Mouse (Mus musculus): ENCODE data around the gene Ldb3. TPM values are rescaled to one million over a fixed set of nuclear protein-coding genes. Genes with fewer than 3 reads are reported as not detected.
A peak's percentile ranks its signal among the peaks of the same experiment; 100 is the strongest.

The Ldb3 gene
- total RNA-seq, 2 experiments from 2014 or later = 0.46 to 2.6 TPM

- DNase-seq (ENCODE audit: low spot score in 2 of 2) = no peak
Measured at GRCm38 (mm10) chr14:34590743-34591675, 2.5 kb upstream of the Ldb3 start.

DNA sequence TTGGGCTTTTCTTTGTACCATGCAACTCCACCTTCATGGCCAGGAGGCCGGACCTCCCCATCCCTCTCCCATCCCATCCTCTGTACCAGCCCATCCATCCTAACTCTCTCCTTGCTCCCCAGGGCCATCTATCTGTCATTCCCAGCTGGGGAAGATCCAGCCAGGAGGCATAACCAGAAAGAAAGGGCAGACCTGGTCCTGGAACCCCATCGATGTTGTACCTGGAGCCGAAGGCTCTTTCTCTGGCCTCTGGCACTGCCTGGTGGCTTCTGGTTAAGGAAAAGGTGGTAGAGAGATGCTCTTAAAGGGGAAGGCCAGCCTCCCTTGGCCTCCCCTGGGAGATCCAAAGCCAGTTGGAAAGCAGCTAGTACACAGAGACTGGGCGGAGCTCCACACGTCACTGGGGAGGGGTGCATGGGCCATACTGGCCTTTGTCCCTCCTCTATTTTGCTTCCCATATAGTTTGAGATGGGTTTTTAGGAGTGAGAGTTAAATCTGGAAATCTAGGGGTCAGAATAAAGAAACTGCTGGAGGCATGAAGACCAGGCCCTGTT lies 1.6 kb upstream of the Ldb3 start:
- no peak for DNase-seq (ENCODE audit: low spot score in 2 of 2)

DNA sequence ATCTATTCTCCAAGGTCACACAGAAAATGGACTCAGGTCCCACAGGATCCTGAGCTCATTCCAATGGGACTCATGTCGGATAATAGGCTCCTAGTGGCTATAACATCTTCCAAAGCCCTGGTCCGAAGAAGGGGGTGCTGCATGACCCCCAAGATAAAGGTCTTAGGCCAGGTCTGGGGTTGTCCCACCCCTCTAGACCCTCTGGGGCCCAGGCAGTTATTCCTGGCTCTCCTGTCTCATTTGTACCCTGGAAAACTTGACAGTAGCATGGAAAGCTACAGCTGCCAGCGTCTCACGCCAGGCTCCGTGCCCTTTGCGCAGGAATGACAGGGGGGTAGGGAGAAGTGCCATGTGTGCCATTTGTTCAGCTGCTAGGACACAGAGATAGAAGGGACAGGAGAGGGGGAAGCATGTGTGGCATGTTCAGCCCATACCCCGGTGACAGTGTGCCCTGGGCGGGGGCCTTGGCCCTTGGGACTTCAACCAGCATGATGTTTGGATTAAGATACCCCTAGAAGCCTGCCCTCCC lies 767 bp upstream of the Ldb3 start:
- no peak for DNase-seq (ENCODE audit: low spot score in 2 of 2)

- no peak for DNase-seq (ENCODE audit: low spot score in 2 of 2)
Measured at GRCm38 (mm10) chr14:34588005-34588404, 477 bp downstream of the Ldb3 start.

- no peak for DNase-seq (ENCODE audit: low spot score in 2 of 2)
Measured at GRCm38 (mm10) chr14:34586871-34587270, 1.6 kb downstream of the Ldb3 start.

DNA sequence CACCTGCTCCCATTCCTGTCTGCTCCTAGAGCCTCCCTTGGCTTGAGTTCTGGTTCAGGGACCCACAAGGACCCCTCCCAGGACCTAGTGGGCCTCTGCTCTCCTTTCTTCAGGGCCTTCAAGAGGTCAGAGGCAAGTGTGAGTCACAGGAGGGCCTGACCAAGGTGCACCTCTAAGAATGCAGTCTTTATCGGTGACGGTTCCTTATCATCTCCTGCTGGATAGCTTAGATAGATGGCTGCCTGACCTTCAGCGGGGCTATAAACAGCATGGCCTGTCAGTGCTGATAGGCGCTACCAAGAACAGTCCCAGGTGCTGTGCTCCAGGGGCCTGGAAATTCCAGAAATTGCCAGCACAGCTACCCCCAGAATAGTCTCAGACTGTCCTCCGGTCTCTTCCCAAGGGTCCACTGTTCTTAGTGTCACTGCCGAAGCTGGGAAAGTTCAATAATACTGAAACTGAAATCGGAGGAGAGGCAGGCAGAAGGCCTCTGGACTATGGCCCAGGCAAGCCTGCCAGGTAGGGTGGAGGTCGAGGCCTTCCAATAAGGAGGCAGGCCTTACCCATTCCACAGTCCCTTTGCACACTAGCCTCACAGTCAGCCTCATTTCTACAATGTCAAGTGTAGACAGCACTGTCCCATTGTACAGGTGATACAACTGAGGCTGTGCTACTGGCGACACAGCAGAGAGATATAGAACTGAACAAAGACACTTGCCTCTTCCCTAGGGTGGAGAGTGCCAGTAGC lies 3.0 kb downstream of the Ldb3 start:
- DNase-seq (ENCODE audit: low spot score in 2 of 2) = no peak

GRCm38 (mm10) chr14:34582740-34583427 lies 5.6 kb downstream of the Ldb3 start:
- DNase-seq (ENCODE audit: low spot score in 2 of 2) = no peak

DNA sequence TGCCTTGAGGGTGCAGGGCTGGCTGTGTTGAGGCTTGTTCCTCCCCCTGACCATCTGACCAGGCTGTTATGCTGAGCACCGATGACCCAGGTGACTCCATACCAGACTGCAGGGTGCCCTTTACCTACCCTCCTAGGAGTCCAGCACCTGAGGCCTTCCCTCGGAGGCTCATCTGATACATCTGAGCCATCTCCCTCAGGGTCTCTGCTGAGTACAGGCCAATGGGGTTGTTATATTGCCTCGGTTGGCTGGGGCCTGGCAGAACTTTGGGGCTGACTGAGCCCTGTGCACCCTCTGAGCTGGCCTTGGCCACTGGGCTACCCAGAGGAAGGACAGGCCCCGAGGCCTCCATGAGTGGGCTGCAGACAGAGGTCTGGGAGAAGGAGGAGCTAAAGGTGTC lies 11.6 kb downstream of the Ldb3 start:
- DNase-seq (ENCODE audit: low spot score in 2 of 2) = no peak

GRCm38 (mm10) chr14:34574068-34574467 lies 14.4 kb downstream of the Ldb3 start:
- no peak for DNase-seq (ENCODE audit: low spot score in 2 of 2)

- DNase-seq (ENCODE audit: low spot score in 2 of 2) = no peak
Measured at GRCm38 (mm10) chr14:34573348-34573913, 15.1 kb downstream of the Ldb3 start.

DNA sequence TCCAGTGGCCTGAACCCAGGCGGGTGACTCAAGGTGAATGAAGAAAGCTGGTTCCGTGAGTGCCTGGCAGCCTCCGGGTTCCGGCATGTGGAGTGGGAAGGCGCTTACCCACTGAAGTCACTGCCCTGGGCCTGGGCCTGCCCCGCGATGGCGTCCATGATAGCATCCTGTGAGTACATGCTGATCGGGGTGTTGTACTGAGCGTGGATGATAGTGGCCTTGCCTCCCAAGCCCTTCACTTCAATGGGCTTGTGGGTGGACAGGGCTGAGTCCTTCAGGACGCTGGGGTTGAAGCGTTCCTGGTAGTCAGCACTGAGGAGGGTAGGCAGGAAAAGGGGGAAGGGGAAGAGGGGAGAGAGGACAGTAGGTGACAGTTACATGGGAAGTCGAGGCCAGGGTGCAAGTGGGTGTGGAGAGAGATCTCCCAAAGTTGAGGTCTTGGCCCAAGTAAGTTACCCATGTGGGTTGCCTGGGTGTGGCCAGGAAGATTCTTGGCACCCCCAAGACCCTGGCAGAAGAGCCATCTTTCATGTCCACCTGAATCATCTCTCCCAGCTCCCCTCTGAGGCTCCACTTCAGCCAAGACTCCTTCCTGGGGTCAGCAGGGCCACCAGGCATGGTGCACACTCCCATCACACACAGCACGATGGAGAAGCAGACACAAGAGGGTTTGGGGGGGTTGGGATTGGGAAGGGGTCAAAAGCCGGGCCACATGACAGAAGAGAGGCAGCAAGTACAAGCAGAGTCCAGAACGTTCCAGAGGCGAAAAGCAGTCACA lies 16.7 kb downstream of the Ldb3 start:
- no peak for DNase-seq (ENCODE audit: low spot score in 2 of 2)

DNA sequence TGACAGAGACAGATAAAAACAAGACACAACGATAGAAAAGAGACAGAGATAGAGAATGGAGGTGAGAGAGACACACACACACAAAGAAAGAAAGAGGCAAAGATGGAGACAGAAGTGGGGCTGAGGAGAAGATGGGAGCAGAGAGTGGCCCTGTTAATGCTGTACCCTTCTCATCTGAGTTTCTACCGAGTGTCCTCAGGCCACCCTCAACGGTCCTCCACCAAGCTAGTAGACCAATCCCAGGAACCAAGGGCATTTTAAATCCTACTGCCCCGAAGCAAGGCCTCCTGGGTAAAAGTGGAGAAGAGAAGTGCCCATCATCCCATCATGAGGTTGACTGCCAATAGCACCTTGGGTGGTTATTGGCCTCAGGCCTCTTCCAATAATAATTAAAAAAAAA lies 17.6 kb downstream of the Ldb3 start:
- no peak for DNase-seq (ENCODE audit: low spot score in 2 of 2)

DNA sequence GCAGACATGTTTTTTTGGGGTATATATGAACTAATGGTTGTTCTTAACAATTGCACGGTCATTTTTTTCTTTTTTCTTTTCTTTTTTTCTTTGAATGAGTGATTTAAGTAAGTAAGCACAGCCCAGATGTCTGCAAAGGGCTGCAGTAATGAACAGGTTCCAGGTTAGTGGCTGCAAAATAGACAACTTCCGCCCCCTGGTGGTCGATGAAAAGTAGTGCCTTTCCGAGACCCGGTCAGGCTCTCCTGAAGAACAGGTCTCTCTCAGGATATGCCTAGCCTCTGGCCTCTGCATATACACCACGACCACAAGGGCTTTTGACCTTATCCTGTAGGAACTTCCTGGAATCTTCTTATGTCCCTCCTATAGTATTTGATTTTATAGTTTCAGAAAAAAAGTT lies 18.2 kb downstream of the Ldb3 start:
- DNase-seq (ENCODE audit: low spot score in 2 of 2) = peak; percentile 81 to 83

- DNase-seq (ENCODE audit: low spot score in 2 of 2) = no peak
Measured at GRCm38 (mm10) chr14:34569534-34570194, 18.8 kb downstream of the Ldb3 start.

GRCm38 (mm10) chr14:34568626-34569025 lies 19.9 kb downstream of the Ldb3 start:
- DNase-seq (ENCODE audit: low spot score in 2 of 2) = no peak

GRCm38 (mm10) chr14:34567697-34568096 lies 20.8 kb downstream of the Ldb3 start:
- DNase-seq (ENCODE audit: low spot score in 2 of 2) = no peak

- DNase-seq (ENCODE audit: low spot score in 2 of 2) = no peak
Measured at GRCm38 (mm10) chr14:34566530-34566929, 22.0 kb downstream of the Ldb3 start.

DNA sequence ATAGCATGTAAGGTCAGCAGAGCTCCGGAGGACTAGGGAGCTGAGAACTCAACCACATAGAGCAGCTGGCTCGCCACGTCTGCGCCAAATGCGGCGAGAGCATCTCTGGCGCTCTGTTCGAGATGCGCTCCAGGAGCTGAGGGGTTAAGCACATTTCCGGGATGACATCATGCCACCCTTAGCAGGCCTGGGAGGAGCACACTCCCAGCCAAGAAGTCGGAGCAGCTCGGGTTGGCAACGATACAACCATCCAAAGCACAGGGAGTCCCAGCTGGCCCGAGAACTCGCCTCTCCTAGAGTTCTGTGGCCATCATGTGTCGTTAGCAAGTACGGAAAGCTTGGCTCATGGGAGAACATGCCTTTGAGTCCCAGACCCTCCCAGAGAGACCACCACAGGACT lies 22.8 kb downstream of the Ldb3 start:
- DNase-seq (ENCODE audit: low spot score in 2 of 2) = no peak

DNA sequence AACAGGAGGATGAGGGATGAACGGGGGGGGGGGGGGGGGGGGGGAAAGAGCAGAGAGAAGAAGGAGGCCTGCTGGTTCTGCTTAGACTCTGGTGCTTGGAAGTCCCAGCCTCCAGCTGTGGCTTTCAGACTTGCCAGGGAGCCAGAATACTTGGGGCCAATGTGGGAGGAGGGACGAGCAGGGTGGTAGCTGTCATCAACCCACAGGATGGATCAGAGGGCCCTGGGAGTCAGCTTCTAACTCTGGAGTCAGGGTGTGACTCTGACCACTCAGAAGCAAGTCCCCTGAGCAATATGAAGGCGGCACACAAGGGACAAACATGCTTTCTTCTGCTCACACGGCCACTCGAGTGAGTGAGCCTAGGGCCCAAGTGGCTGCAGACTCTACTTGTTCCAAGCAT lies 23.8 kb downstream of the Ldb3 start:
- DNase-seq (ENCODE audit: low spot score in 2 of 2) = no peak

Data from adrenal gland, adult 18-20 months (tissue).